Mouse (Mus musculus): ENCODE data around the gene Mthfr.

Mthfr gene

GRCm38 (mm10) chr4:148092551-148093271, 53.8 kb downstream of the Mthfr start:
- no peak for DNase-seq

- DNase-seq, result no peak
Observed at GRCm38 (mm10) chr4:148094161-148094560, 55.3 kb downstream of the Mthfr start.

DNA sequence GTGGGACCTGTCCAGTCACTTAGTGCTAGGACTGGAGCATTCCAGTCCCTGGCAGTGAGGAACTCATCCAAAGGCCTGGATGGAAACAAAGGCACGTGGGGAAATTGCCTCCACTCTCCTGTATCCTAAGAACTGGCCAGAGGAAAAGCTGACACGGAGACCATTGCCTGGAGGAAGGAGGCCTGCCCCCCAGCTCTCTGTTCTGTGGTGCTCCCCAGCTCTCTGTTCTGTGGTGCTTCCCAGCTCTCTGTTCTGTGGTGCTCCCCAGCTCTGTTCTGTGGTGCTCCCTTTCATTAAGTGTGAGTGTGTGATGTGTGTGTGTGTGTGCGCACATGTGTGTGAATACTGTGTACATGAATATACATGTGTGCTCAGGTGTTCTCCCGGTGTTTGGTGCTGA, 56.2 kb downstream of the Mthfr start:
- DNase-seq, result no peak

- no peak for DNase-seq
Observed at GRCm38 (mm10) chr4:148097936-148098335, 59.1 kb downstream of the Mthfr start.

- DNase-seq, result no peak
Observed at GRCm38 (mm10) chr4:148098666-148099065, 59.8 kb downstream of the Mthfr start.

DNA sequence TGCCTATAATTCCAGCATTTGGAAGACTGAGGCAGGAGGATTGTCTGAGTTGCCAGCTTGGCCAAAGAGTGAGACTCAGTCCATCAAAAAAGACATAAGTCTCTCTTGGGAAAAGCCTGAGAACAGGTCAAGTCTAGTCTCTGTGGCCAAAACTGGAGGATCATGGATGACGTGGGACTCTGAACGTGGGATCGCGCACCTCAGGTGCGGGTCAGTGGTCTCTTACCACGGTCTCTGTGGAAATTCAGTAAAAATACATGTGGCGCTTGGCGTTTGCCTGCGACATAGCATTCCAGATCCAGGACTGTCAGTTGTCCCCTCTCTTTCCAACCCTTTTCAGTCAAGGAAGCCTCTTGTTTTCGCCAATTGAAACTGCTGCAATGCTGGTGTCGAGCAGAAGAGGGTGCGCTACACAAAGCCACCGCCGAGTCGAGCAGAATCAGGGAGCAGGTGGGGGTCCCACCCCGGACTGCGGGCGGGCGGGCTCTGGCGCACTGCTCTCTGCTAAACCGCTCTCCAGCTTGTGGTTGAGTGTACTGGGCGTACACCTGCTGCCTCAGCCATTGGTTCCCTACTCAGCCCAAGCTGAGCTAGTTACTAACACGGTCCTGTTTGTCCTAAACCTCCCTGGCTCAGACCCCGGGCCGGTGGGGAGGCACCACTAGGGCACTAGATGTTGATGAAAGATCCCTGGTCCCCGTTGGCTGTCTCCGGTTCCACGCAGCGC, 63.1 kb downstream of the Mthfr start:
- peak; percentile 64 for DNase-seq

GRCm38 (mm10) chr4:148104146-148104545, 65.3 kb downstream of the Mthfr start:
- DNase-seq, result no peak

DNA sequence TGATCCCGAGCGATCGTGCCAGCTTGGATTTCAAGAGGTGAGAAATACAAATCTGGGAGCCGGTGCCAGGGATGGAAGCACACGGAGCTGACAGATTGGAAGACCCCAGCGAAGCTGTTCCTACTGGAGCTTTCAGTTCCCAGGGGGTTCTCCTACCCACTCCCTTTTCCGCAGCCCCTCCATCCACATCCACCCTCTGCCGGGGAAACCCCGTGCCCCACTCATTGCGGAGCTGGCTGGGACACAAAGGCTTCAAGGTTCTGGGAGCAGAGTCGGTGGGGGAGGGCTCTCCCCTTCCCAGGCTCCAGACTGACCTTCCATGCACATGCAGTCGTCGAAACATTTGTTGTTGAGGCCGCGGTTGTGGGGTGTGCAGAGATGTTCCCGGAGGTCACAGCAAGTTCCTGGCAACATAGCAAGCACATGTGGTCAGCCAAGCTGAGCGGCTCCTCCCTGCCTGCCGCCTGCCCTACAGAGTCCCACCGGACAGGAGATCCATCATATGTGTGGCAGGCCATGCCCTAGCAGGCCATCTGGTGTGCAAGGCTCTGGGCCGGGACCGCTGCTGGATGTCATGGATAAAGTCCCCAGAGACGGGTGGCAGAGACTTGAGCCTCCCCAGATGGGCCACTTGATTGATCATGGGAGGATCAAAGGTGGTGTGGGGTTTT, 68.9 kb downstream of the Mthfr start:
- DNase-seq, result no peak

GRCm38 (mm10) chr4:148108565-148109100, 69.8 kb downstream of the Mthfr start:
- no peak for DNase-seq
